Mouse (Mus musculus): Measurements from ENCODE around the gene Gm20708.
A peak's percentile ranks its signal among the peaks of the same experiment; 100 is the strongest.

Gene Gm20708

DNA sequence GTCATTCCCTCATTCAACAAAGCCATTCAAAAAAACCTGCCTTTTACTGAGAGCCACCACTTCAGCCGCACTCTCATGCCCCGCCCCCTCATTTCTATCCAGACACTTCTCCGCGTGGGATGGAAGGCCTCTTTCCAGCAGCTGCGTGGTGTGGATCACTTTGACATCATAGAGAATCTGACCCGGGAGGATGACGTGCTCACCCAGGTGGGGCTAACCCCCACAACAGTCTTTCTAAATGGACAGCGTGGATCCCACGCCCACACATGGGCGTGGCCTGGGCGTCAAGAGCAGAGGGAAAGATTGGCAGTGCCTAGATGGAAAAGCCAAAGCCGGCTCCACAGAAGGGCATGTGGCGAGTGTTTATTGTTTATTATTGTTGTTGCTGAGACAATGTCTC is 26.8 kb downstream of the Gm20708 start:
- Histone ChIP-seq H3K9me3 (ENCODE audit: low read length) (no peaks in the 10 kb centered on the region), H3K27me3 (ENCODE audit: insufficient read depth, low read length) (no peaks in the 10 kb centered on the region), H3K4me1 (replicated peaks; ENCODE audit: low read depth, low read length) (peaks cover 86% of the 10 kb centered on the region), H3K36me3 (ENCODE audit: insufficient read depth, low read length) (no peaks in the 10 kb centered on the region), H3K4me3 (replicated peaks; ENCODE audit: low read length) (peak overlapping the region; percentile 27; the same call in 1 of the 2 replicates)
- TF ChIP-seq CTCF (conservative IDR thresholded peaks at IDR 0.05; ENCODE audit: low read length) (no peak), POU5F1 (IDR thresholded peaks at IDR 0.05; ENCODE audit: borderline replicate concordance, low read length) (no peak), NANOG (IDR thresholded peaks at IDR 0.05; ENCODE audit: borderline replicate concordance, low read length) (no peak)

DNA sequence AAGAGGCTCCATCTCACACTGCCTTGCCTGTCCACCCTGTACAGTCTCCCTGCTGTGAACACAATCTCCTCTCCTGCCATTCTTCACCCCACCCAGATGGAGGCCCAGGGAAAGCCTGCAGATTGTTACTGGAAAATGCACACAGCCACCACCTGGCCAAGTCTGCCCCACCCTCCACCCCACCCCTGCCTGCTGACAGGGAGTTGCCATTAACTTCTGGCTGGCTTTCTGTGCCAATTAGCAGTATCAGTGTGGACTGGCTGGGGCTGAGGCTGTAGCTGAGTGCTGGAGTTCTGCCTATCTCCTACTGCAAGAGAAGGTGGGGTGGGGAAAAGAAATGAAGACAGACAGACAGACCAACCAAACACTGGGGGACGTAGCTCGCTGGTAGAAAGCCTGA is 29.1 kb downstream of the Gm20708 start:
- Histone ChIP-seq H3K27me3 (ENCODE audit: insufficient read depth, low read length) (no peaks in the 10 kb centered on the region), H3K36me3 (ENCODE audit: insufficient read depth, low read length) (no peaks in the 10 kb centered on the region), H3K4me1 (replicated peaks; ENCODE audit: low read depth, low read length) (peaks cover 67% of the 10 kb centered on the region), H3K9me3 (ENCODE audit: low read length) (no peaks in the 10 kb centered on the region), H3K4me3 (replicated peaks; ENCODE audit: low read length) (peak overlapping the region; percentile 26; the same call in 1 of the 2 replicates)
- TF ChIP-seq CTCF (conservative IDR thresholded peaks at IDR 0.05; ENCODE audit: low read length) (no peak), POU5F1 (IDR thresholded peaks at IDR 0.05; ENCODE audit: borderline replicate concordance, low read length) (no peak), NANOG (IDR thresholded peaks at IDR 0.05; ENCODE audit: borderline replicate concordance, low read length) (no peak)

GRCm38 (mm10) chr11:117839021-117839420 is 29.6 kb downstream of the Gm20708 start:
- no peak for TF ChIP-seq NANOG (IDR thresholded peaks at IDR 0.05; ENCODE audit: borderline replicate concordance, low read length)
- TF ChIP-seq POU5F1 (IDR thresholded peaks at IDR 0.05; ENCODE audit: borderline replicate concordance, low read length) = no peak
- no peak for TF ChIP-seq CTCF (conservative IDR thresholded peaks at IDR 0.05; ENCODE audit: low read length)
- H3K4me3 ChIP-seq (replicated peaks; ENCODE audit: low read length) = no peak overlapping the region
- H3K4me1 ChIP-seq (replicated peaks; ENCODE audit: low read depth, low read length) = peaks cover 63% of the 10 kb centered on the region
- H3K27me3 ChIP-seq (ENCODE audit: insufficient read depth, low read length) = no peaks in the 10 kb centered on the region
- H3K36me3 ChIP-seq (ENCODE audit: insufficient read depth, low read length) = no peaks in the 10 kb centered on the region
- no peaks in the 10 kb centered on the region for H3K9me3 ChIP-seq (ENCODE audit: low read length)

- no peak overlapping the region for H3K4me3 ChIP-seq (replicated peaks; ENCODE audit: low read length)
- H3K9me3 ChIP-seq (ENCODE audit: low read length) = no peaks in the 10 kb centered on the region
- no peak for TF ChIP-seq POU5F1 (IDR thresholded peaks at IDR 0.05; ENCODE audit: borderline replicate concordance, low read length)
- no peak for TF ChIP-seq CTCF (conservative IDR thresholded peaks at IDR 0.05; ENCODE audit: low read length)
- TF ChIP-seq NANOG (IDR thresholded peaks at IDR 0.05; ENCODE audit: borderline replicate concordance, low read length) = no peak
- H3K4me1 ChIP-seq (replicated peaks; ENCODE audit: low read depth, low read length) = peaks cover 49% of the 10 kb centered on the region
- no peaks in the 10 kb centered on the region for H3K36me3 ChIP-seq (ENCODE audit: insufficient read depth, low read length)
- H3K27me3 ChIP-seq (ENCODE audit: insufficient read depth, low read length) = no peaks in the 10 kb centered on the region
Observed at GRCm38 (mm10) chr11:117840910-117841309, 31.4 kb downstream of the Gm20708 start.

DNA sequence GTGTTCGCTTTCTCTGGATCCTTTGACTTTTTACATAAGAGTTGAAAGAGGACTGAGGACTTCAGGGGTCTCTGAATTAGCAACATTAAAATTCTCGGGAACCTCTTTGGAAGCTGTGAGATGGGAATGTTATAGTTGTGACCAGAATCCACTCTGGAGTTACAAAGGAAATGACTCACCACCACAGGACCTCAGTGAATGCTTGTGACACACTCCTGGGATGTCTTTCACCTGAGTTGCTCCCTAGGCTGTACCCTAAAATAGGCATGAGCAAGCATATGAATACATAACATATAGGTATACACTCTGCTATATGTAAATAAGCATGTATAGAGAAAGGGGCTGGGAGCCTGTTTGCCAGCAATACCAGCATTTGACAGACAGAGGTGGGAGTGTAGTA is 34.0 kb downstream of the Gm20708 start:
- Histone ChIP-seq H3K27me3 (ENCODE audit: insufficient read depth, low read length) (no peaks in the 10 kb centered on the region), H3K9me3 (ENCODE audit: low read length) (no peaks in the 10 kb centered on the region), H3K4me1 (replicated peaks; ENCODE audit: low read depth, low read length) (peaks cover 52% of the 10 kb centered on the region), H3K4me3 (replicated peaks; ENCODE audit: low read length) (no peak overlapping the region), H3K36me3 (ENCODE audit: insufficient read depth, low read length) (no peaks in the 10 kb centered on the region)
- TF ChIP-seq NANOG (IDR thresholded peaks at IDR 0.05; ENCODE audit: borderline replicate concordance, low read length) (no peak), CTCF (conservative IDR thresholded peaks at IDR 0.05; ENCODE audit: low read length) (no peak), POU5F1 (IDR thresholded peaks at IDR 0.05; ENCODE audit: borderline replicate concordance, low read length) (no peak)

DNA sequence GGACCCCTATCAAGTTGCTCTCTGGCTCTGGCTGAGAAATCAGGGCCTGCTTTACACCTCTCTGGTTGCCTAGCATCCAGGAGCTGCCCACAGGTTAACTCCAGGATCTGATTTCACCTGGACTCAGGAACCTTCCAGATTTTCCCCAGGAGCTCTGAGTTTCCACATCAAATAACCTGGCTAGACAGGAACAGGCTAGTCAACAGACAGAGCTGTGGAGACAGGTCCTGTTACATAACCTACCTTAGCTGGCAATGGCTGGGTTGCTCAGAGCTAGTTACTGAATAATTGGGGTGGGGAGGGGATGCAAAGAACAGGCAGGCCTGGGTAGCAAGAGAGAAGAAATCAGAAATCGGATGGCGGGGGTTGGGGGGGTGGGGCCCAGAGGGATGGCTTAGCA is 35.5 kb downstream of the Gm20708 start:
- H3K9me3 ChIP-seq (ENCODE audit: low read length) = no peaks in the 10 kb centered on the region
- no peaks in the 10 kb centered on the region for H3K27me3 ChIP-seq (ENCODE audit: insufficient read depth, low read length)
- H3K4me1 ChIP-seq (replicated peaks; ENCODE audit: low read depth, low read length) = peaks cover 40% of the 10 kb centered on the region
- TF ChIP-seq POU5F1 (IDR thresholded peaks at IDR 0.05; ENCODE audit: borderline replicate concordance, low read length) (no peak), NANOG (IDR thresholded peaks at IDR 0.05; ENCODE audit: borderline replicate concordance, low read length) (no peak), CTCF (conservative IDR thresholded peaks at IDR 0.05; ENCODE audit: low read length) (no peak)
- H3K36me3 ChIP-seq (ENCODE audit: insufficient read depth, low read length) = no peaks in the 10 kb centered on the region
- H3K4me3 ChIP-seq (replicated peaks; ENCODE audit: low read length) = no peak overlapping the region

DNA sequence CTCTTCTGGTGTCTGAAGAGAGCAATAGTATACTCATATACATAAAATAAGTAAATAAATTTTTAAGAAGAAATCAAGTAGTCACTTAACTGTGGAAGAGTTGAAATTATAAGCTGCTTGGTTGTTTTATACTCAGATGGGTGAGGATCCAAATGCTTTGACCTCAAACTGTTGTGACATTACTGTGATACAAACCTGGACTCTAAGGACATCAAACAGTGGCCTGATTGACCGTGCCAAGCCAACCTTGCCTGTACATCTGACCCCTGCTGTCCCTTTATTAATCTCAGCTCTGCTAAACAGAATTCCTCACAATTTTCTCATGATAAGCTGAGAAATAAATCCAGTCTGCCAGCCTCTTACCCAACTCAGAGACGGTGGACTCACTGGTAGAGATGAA is 36.2 kb downstream of the Gm20708 start:
- Histone ChIP-seq H3K4me1 (replicated peaks; ENCODE audit: low read depth, low read length) (peaks cover 45% of the 10 kb centered on the region), H3K9me3 (ENCODE audit: low read length) (no peaks in the 10 kb centered on the region), H3K27me3 (ENCODE audit: insufficient read depth, low read length) (no peaks in the 10 kb centered on the region), H3K4me3 (replicated peaks; ENCODE audit: low read length) (no peak overlapping the region), H3K36me3 (ENCODE audit: insufficient read depth, low read length) (peaks cover 6% of the 10 kb centered on the region)
- TF ChIP-seq POU5F1 (IDR thresholded peaks at IDR 0.05; ENCODE audit: borderline replicate concordance, low read length) (no peak), NANOG (IDR thresholded peaks at IDR 0.05; ENCODE audit: borderline replicate concordance, low read length) (no peak)

- no peak overlapping the region for H3K4me3 ChIP-seq (replicated peaks; ENCODE audit: low read length)
- H3K9me3 ChIP-seq (ENCODE audit: low read length) = no peaks in the 10 kb centered on the region
- H3K36me3 ChIP-seq (ENCODE audit: insufficient read depth, low read length) = peaks cover 13% of the 10 kb centered on the region
- TF ChIP-seq CTCF (conservative IDR thresholded peaks at IDR 0.05; ENCODE audit: low read length) = peak; percentile 39
- no peak for TF ChIP-seq POU5F1 (IDR thresholded peaks at IDR 0.05; ENCODE audit: borderline replicate concordance, low read length)
- H3K27me3 ChIP-seq (ENCODE audit: insufficient read depth, low read length) = no peaks in the 10 kb centered on the region
- peaks cover 47% of the 10 kb centered on the region for H3K4me1 ChIP-seq (replicated peaks; ENCODE audit: low read depth, low read length)
Observed at GRCm38 (mm10) chr11:117846640-117847039, 37.2 kb downstream of the Gm20708 start.

DNA sequence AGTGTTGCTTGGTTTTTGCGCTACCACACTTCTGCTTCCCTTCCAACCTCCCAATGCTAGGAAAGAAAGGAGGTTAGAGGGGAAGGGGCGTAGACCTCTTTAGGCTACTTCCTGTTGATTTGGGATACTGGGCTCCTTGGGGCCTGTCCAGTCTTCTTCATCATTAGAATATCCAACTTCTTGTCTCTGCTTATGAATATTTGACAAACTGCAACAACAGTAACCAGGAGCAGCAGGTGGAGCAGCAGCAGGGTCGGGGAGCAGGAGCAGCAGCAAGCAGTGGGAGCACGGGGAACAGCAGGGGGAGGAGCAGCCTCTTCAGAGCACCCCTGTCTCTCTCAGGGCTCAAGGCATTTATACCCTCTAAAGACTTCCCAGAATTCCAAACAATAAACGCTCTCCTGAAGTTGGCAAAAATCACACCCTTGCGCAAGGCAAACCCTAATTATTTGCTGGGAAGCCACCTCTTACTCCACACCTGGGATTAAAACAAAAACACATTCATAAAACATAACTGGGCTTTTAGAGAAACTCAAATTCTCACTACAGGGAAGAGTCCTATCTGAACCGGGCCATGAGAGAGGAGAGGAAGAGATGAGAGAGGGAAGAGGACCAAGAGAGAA is 38.2 kb downstream of the Gm20708 start:
- Histone ChIP-seq H3K9me3 (ENCODE audit: low read length) (no peaks in the 10 kb centered on the region), H3K27me3 (ENCODE audit: insufficient read depth, low read length) (no peaks in the 10 kb centered on the region), H3K4me1 (replicated peaks; ENCODE audit: low read depth, low read length) (peaks cover 58% of the 10 kb centered on the region), H3K4me3 (replicated peaks; ENCODE audit: low read length) (peak overlapping the region; percentile 96), H3K36me3 (ENCODE audit: insufficient read depth, low read length) (peaks cover 24% of the 10 kb centered on the region)
- no peak for TF ChIP-seq CTCF (conservative IDR thresholded peaks at IDR 0.05; ENCODE audit: low read length)
- no peak for TF ChIP-seq NANOG (IDR thresholded peaks at IDR 0.05; ENCODE audit: borderline replicate concordance, low read length)
- no peak for TF ChIP-seq POU5F1 (IDR thresholded peaks at IDR 0.05; ENCODE audit: borderline replicate concordance, low read length)

Data from E14TG2a.4 (cell line).